Mouse (Mus musculus): ENCODE data around the gene Il21r.

DNA sequence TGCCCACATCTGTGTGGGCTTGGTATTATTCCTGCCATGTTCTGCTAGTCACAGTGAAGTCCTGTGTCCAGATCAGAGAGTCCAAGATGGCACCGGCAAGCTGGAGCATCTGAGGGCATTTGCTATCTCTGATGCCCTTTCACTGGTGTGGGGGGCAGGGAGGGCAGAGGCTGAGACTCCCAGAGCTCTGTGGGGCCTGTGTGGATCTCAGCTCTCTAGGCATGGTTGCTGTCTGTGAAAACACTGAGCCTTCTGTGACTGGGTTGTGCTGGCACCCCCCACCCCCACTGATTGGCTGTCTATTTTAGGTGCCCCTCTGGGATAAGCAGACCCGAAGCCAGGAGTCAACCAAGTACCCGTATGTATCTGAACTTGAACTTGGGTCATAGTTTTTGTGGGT is 28.4 kb upstream of the Il21r start:
- no peak for TF ChIP-seq TCF12 (IDR thresholded peaks at IDR 0.05; ENCODE audit: low read depth, low read length)
- TF ChIP-seq USF1 (IDR thresholded peaks at IDR 0.05; ENCODE audit: low read depth, low read length) = no peak
- TF ChIP-seq POLR2AphosphoS2 (IDR thresholded peaks at IDR 0.05; ENCODE audit: low read length) = no peak
- TF ChIP-seq CTCF (IDR thresholded peaks at IDR 0.05 in 2 of 3, conservative IDR thresholded peaks at IDR 0.05 in 1 of 3; ENCODE audit: control insufficient read depth in 1 of 3, insufficient read depth in 1 of 3, low read depth in 2 of 3, low read length in 3 of 3, poor library complexity in 1 of 3, severe bottlenecking in 1 of 3) = no peak
- TF ChIP-seq UBTF (IDR thresholded peaks at IDR 0.05; ENCODE audit: borderline replicate concordance, insufficient read depth, low read depth, low read length) = no peak
- no peak for TF ChIP-seq POLR2A (IDR thresholded peaks at IDR 0.05; ENCODE audit: control insufficient read depth in 1 of 2, insufficient read depth in 1 of 2, low read depth in 1 of 2, low read length in 2 of 2, poor library complexity in 1 of 2)
- TF ChIP-seq EP300 (IDR thresholded peaks at IDR 0.05; ENCODE audit: low read depth in 1 of 2, low read length in 2 of 2) = no peak
- no peak for TF ChIP-seq SIN3A (IDR thresholded peaks at IDR 0.05; ENCODE audit: low read length)
- no peak for TF ChIP-seq POLR2AphosphoS5 (IDR thresholded peaks at IDR 0.05; ENCODE audit: borderline replicate concordance, low read depth, low read length)
- no peak for TF ChIP-seq KAT2A (conservative IDR thresholded peaks at IDR 0.05; ENCODE audit: low read depth, low read length)
- TF ChIP-seq JUND (IDR thresholded peaks at IDR 0.05; ENCODE audit: low read depth, low read length) = no peak
